17 mouse cellular contexts compared by ENCODE assay signal in genomic region chr5:115866296-115866695, GRCm38 (mm10). TPM values are rescaled to one million over a fixed set of nuclear protein-coding genes. Genes with fewer than 3 reads are reported as not detected.
A peak's percentile ranks its signal among the peaks of the same experiment; 100 is the strongest.
DNase-seq lines count a peak whose midpoint lies in the region; ATAC-seq and TF ChIP-seq lines count a peak whose summit lies in the region.
"Had no signal": no experiment of that assay in that cellular context is flagged by ENCODE, and none has a peak within 500 bp of the region (broad histone marks: within the 10 kb centered on the region; RNA-seq: fewer than 3 reads in every experiment).

No protein-coding gene starts in this region.

- 0 out of 2 replicates have a peak overlapping the region, but pooled peaks have one; percentile 1 for H3K27ac ChIP-seq in liver, embryonic 12.5 days
- no peak overlapping the region for H3K27ac ChIP-seq in liver, embryonic 11.5 days (ENCODE audit: low read depth, low read length)
- H3K27ac ChIP-seq in heart, embryonic 14.5 days (replicated peaks in 1 of 2; ENCODE audit: control insufficient read depth in 1 of 2, insufficient read depth in 1 of 2, low read depth in 2 of 2, low read length in 2 of 2), result peak overlapping the region; percentile 4 to 61; a peak in 2 of 4 replicates
- no peak overlapping the region for H3K27ac ChIP-seq in liver, embryonic 14.5 days
- H3K27ac ChIP-seq: embryonic facial prominence, embryonic 13.5 days; forebrain, embryonic 15.5 days; hindbrain, embryonic 15.5 days; kidney, postnatal 0 days; macrophage; midbrain, embryonic 15.5 days; neural tube, embryonic 13.5 days had no signal

- H3K9ac ChIP-seq in liver, embryonic 12.5 days, result no peak overlapping the region
- H3K9ac ChIP-seq in liver, embryonic 11.5 days (ENCODE audit: low read depth, low read length), result no peak overlapping the region
- no peak overlapping the region for H3K9ac ChIP-seq in heart, embryonic 14.5 days (ENCODE audit: low read length)
- no peak overlapping the region for H3K9ac ChIP-seq in liver, embryonic 14.5 days (replicated peaks)
- H3K9ac ChIP-seq: embryonic facial prominence, embryonic 13.5 days; forebrain, embryonic 15.5 days; hindbrain, embryonic 15.5 days; midbrain, embryonic 15.5 days; neural tube, embryonic 13.5 days had no signal

- no peaks in the 10 kb centered on the region for H3K27me3 ChIP-seq in liver, embryonic 12.5 days (replicated peaks)
- H3K27me3 ChIP-seq in liver, embryonic 11.5 days (replicated peaks; ENCODE audit: control insufficient read depth, insufficient read depth, low read length), result no peaks in the 10 kb centered on the region
- no peaks in the 10 kb centered on the region for H3K27me3 ChIP-seq in heart, embryonic 14.5 days (ENCODE audit: control insufficient read depth, insufficient read depth, low read length)
- no peaks in the 10 kb centered on the region for H3K27me3 ChIP-seq in liver, embryonic 14.5 days (ENCODE audit: control insufficient read depth, insufficient read depth, low read length)
- H3K27me3 ChIP-seq: embryonic facial prominence, embryonic 13.5 days; forebrain, embryonic 15.5 days; hindbrain, embryonic 15.5 days; midbrain, embryonic 15.5 days; neural tube, embryonic 13.5 days; Patski had no signal

- H3K4me3 ChIP-seq in liver, embryonic 12.5 days, result no peak overlapping the region
- no peak overlapping the region for H3K4me3 ChIP-seq in liver, embryonic 11.5 days (ENCODE audit: low read depth, low read length)
- no peak overlapping the region for H3K4me3 ChIP-seq in heart, embryonic 14.5 days (ENCODE audit: control insufficient read depth in 1 of 2, insufficient read depth in 1 of 2, low read depth in 1 of 2, low read length in 2 of 2)
- no peak overlapping the region for H3K4me3 ChIP-seq in liver, embryonic 14.5 days (ENCODE audit: insufficient read depth in 1 of 2, low read depth in 2 of 2, low read length in 2 of 2)
- H3K4me3 ChIP-seq: embryonic facial prominence, embryonic 13.5 days; forebrain, embryonic 15.5 days; hindbrain, embryonic 15.5 days; midbrain, embryonic 15.5 days; neural tube, embryonic 13.5 days had no signal

- WGBS in liver, embryonic 12.5 days (ENCODE audit: insufficient replicate concordance), result 67% methylated on average over 11 of the region's 11 CpGs
- WGBS in liver, embryonic 11.5 days, result 63% methylated on average over 11 of the region's 11 CpGs
- WGBS in heart, embryonic 14.5 days, result 27% methylated on average over 11 of the region's 11 CpGs
- WGBS in liver, embryonic 14.5 days (ENCODE audit: insufficient replicate concordance), result 68% methylated on average over 11 of the region's 11 CpGs

- no peak for ATAC-seq in liver, embryonic 12.5 days
- no peak for ATAC-seq in liver, embryonic 11.5 days (replicated peaks; ENCODE audit: low FRiP score)
- no peak for ATAC-seq in heart, embryonic 14.5 days (ENCODE audit: insufficient number of reproducible peaks, insufficient read depth, low FRiP score, low read depth)
- 0 out of 2 replicates have a peak, but pooled peaks have one; percentile 33 for ATAC-seq in liver, embryonic 14.5 days (ENCODE audit: insufficient read depth)
- ATAC-seq: forebrain, embryonic 15.5 days; midbrain, embryonic 15.5 days; Patski had no signal

- no peak for TF ChIP-seq EP300 in liver, embryonic 14.5 days (IDR thresholded peaks at IDR 0.05; ENCODE audit: low read depth)

- DNase-seq in liver, embryonic 11.5 days (ENCODE audit: low spot score), result no peak
- no peak for DNase-seq in liver, embryonic 14.5 days (ENCODE audit: low read depth in 3 of 3, low spot score in 3 of 3)
- DNase-seq in lung, postnatal 4 days, result peak; percentile 20 to 55
- no peak for DNase-seq in adrenal gland, adult 2 months
- no peak for DNase-seq in left cerebral cortex, adult 11 months (ENCODE audit: low spot score)
- DNase-seq in adrenal gland, postnatal 25 days, result no peak
- DNase-seq: gastrocnemius, postnatal 14 days had no signal

- no peak overlapping the region for H3K4me2 ChIP-seq in liver, embryonic 12.5 days
- no peak overlapping the region for H3K4me2 ChIP-seq in liver, embryonic 11.5 days
- no peak overlapping the region for H3K4me2 ChIP-seq in heart, embryonic 14.5 days (ENCODE audit: low read length)
- no peak overlapping the region for H3K4me2 ChIP-seq in liver, embryonic 14.5 days (ENCODE audit: low read depth)
- H3K4me2 ChIP-seq: embryonic facial prominence, embryonic 13.5 days; forebrain, embryonic 15.5 days; hindbrain, embryonic 15.5 days; midbrain, embryonic 15.5 days; neural tube, embryonic 13.5 days had no signal

- no peaks in the 10 kb centered on the region for H3K9me3 ChIP-seq in liver, embryonic 12.5 days (replicated peaks)
- H3K9me3 ChIP-seq in liver, embryonic 11.5 days (ENCODE audit: control insufficient read depth, low read length), result no peaks in the 10 kb centered on the region
- no peaks in the 10 kb centered on the region for H3K9me3 ChIP-seq in heart, embryonic 14.5 days (ENCODE audit: control insufficient read depth, low read length)
- H3K9me3 ChIP-seq in liver, embryonic 14.5 days (ENCODE audit: control insufficient read depth, low read length), result no peaks in the 10 kb centered on the region
- H3K9me3 ChIP-seq: embryonic facial prominence, embryonic 13.5 days; forebrain, embryonic 15.5 days; hindbrain, embryonic 15.5 days; midbrain, embryonic 15.5 days; neural tube, embryonic 13.5 days had no signal

- H3K4me1 ChIP-seq in liver, embryonic 12.5 days, result peaks cover 20% of the 10 kb centered on the region
- H3K4me1 ChIP-seq in liver, embryonic 11.5 days (replicated peaks; ENCODE audit: control insufficient read depth, insufficient read depth, low read length), result peaks cover 2% of the 10 kb centered on the region; the same call in 1 of the 2 replicates
- H3K4me1 ChIP-seq in heart, embryonic 14.5 days (ENCODE audit: control insufficient read depth in 2 of 2, insufficient read depth in 2 of 2, low read length in 2 of 2), result peaks cover 4 to 11% of the 10 kb centered on the region in 2 experiments; a peak in 3 of 4 replicates
- H3K4me1 ChIP-seq in liver, embryonic 14.5 days (replicated peaks; ENCODE audit: control insufficient read depth in 2 of 2, insufficient read depth in 2 of 2, low read length in 1 of 2), result 0 out of 4 replicates have a peak, but pooled peaks cover 0 to 2% of the 10 kb centered on the region in 2 experiments
- H3K4me1 ChIP-seq: embryonic facial prominence, embryonic 13.5 days had no signal

- TF ChIP-seq CTCF in liver, embryonic 14.5 days (IDR thresholded peaks at IDR 0.05; ENCODE audit: low read depth), result no peak

- H3K36me3 ChIP-seq in liver, embryonic 12.5 days, result peaks cover 91% of the 10 kb centered on the region
- peaks cover 17% of the 10 kb centered on the region for H3K36me3 ChIP-seq in liver, embryonic 11.5 days (ENCODE audit: control insufficient read depth, insufficient read depth, low read length)
- peaks cover 35% of the 10 kb centered on the region for H3K36me3 ChIP-seq in heart, embryonic 14.5 days (ENCODE audit: control insufficient read depth, insufficient read depth, low read length)
- peaks cover 22% of the 10 kb centered on the region for H3K36me3 ChIP-seq in liver, embryonic 14.5 days (replicated peaks; ENCODE audit: control insufficient read depth, insufficient read depth, low read depth)
- H3K36me3 ChIP-seq: hindbrain, embryonic 15.5 days; midbrain, embryonic 15.5 days; neural tube, embryonic 13.5 days had no signal

RNA-seq across cellular contexts. Expression of gene Cit, which starts 21.2 kb away (rescaled TPM):
- 55.8 and 58.4 TPM in 2 replicates for polyA plus RNA-seq in liver, embryonic 12.5 days (2016; fragmentation: Nextera tagmentation; extraction: Ambion mirVana)
- 55.1 and 58.4 TPM in 2 replicates for polyA plus RNA-seq in liver, embryonic 11.5 days (2014; fragmentation: Nextera tagmentation; extraction: Ambion mirVana)
- polyA plus RNA-seq in heart, embryonic 14.5 days (2014; fragmentation: Nextera tagmentation; extraction: Ambion mirVana), result 15.9 and 16.7 TPM in 2 replicates
- 16.2 and 21.1 TPM in 2 replicates for polyA plus RNA-seq in liver, embryonic 14.5 days (2012; rRNA removed)
- polyA plus RNA-seq in liver, embryonic 14.5 days (2014; fragmentation: Nextera tagmentation; extraction: Ambion mirVana), result 24.5 and 27.9 TPM in 2 replicates
- 1 to 10 TPM; 3.9 to 5.2 TPM for total RNA-seq in adrenal gland, adult 2 months (2021)
- polyA plus RNA-seq in adrenal gland, adult 2 months (2012; rRNA removed), result 4.0 and 8.7 TPM in 2 replicates
- total RNA-seq in adrenal gland, postnatal 25 days (2021), result 8.4 and 10.1 TPM in 2 replicates

Comparison
In these comparisons a context has a peak if more than half of its experiments do, and no peak if none do; other contexts are left out.
1. H3K27ac ChIP-seq: peak in liver, embryonic 12.5 days (single experiment) and heart, embryonic 14.5 days (2 of 2); none in liver, embryonic 11.5 days (single experiment) and liver, embryonic 14.5 days (single experiment).
2. DNase-seq: peak in lung, postnatal 4 days (2 of 2); none in liver, embryonic 11.5 days (single experiment), liver, embryonic 14.5 days (0 of 3), adrenal gland, adult 2 months (single experiment), left cerebral cortex, adult 11 months (single experiment) and adrenal gland, postnatal 25 days (single experiment).